Mouse (Mus musculus) heart, postnatal 14 days (tissue): ENCODE results near the gene Itga3. TPM values are rescaled to one million over a fixed set of nuclear protein-coding genes. Genes with fewer than 3 reads are reported as not detected.
"Not testable (repeated sequence)": the region's sequence is repeated elsewhere in the genome, so short reads cannot be mapped to it uniquely, and the experiment has no call there.

ENCODE experiments used
- DNase-seq, 2 experiments: peaks; one replicate each; pipeline ENCODE4 v3.0.0; 2021 to 2022
- intact Hi-C: fragments of 180-260 bp; cut with DNase I; formaldehyde crosslinking; loops from one replicate; pipeline ENCODE4 v1.15.1; 2025
- total RNA-seq, 2 experiments: library from RNA; stranded (reverse); gene quantifications; 2 replicates each; pipeline ENCODE4 v1.2.3; 2021

The Itga3 gene
- total RNA-seq, 2 experiments from 2014 or later = 13.5 to 15.6 TPM

- no peak for DNase-seq
- intact Hi-C loops = no loop called here
These were observed 37.6 kb downstream of the Itga3 start for GRCm38 (mm10) chr11:95038818-95039655.

GRCm38 (mm10) chr11:95038156-95038817 lies 38.3 kb downstream of the Itga3 start:
- DNase-seq = no peak
- intact Hi-C loops = no loop called here

- DNase-seq = no peak
These were observed 39.3 kb downstream of the Itga3 start for GRCm38 (mm10) chr11:95037306-95037705.

GRCm38 (mm10) chr11:95036521-95036920 lies 40.1 kb downstream of the Itga3 start:
- no peak for DNase-seq
- intact Hi-C loops = no loop called here

More at GRCm38 (mm10) chr11:95037306-95037705, 39.3 kb downstream of the Itga3 start:
- intact Hi-C loops = no loop called here

- DNase-seq = no peak
- intact Hi-C loops = no loop called here
These were observed 41.7 kb downstream of the Itga3 start for GRCm38 (mm10) chr11:95034902-95035301.

DNA sequence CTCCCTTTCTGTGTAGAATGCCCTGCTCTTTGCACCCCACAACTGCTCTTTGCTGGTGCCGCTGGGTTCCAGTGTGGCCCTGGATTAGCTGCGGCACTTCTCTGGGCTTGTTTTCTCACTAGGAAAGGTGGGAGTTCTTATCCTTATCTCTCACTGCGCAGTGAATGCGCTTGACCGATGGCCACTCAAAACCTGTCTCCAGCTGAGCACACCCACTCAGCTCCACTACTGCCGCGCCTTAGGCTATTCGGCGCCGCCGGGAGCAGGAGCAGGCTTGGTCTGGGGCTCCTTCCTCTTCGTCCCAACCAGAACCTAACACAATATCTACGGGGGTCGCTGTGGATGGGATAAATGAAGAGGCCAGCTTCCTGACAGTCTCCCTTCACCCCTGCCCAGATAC lies 43.0 kb downstream of the Itga3 start:
- intact Hi-C loops = no loop called here

GRCm38 (mm10) chr11:95032945-95033344 lies 43.7 kb downstream of the Itga3 start:
- intact Hi-C loops = no loop called here

More for the DNA sequence above, 43.0 kb downstream of the Itga3 start:
- DNase-seq = no peak

DNA sequence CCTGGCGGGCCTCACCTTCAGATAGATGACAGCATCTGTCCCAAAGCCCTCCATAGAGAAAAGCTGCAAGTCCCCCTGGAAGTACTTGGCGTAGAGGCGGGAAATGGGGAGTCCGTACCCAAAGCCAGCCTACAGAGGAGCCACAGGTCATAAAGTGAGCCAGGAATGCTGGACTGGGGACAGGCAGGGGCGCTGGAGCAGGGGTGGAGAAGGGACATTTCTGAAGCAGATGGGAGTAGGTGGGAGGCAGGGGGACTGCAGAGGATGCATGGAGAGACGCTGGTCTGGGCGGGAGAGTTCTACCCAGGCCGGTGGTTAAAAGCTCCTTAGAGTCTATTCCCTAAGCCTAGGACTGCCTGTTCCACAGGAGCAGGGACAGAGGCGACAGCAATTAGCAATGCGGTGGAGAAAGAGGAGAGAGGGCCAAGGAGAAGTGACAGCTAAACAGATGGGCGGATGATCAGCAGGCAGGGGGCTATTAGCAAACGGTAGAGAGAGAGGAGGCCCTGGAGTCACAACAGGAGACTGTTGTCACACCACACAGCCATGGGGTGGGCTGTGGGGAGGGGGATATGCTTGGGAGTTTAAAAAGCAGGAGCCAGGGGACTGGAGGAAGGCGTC lies 48.6 kb downstream of the Itga3 start:
- intact Hi-C loops = no loop called here
- no peak for DNase-seq

More at GRCm38 (mm10) chr11:95032945-95033344, 43.7 kb downstream of the Itga3 start:
- DNase-seq = no peak

DNA sequence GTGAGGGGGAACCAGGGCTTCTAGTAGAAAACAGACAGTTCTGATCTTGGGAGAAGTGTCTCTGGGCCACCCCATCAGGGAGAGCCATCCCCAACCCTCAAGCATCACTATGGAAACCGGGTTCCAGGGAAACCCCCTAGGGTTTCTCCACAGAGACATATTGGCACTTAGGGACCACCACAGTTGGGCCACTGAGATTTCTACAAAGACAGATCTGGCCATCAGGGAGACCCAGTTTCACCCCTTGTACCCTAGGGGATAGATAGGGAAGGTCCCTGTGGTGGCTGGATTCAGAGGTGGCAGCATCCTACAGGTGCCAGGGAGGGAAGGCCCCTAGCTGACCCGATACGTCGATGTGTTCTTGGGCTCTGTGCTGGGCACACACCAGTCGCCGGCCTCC lies 49.8 kb downstream of the Itga3 start:
- DNase-seq = no peak
- intact Hi-C loops = no loop called here

DNA sequence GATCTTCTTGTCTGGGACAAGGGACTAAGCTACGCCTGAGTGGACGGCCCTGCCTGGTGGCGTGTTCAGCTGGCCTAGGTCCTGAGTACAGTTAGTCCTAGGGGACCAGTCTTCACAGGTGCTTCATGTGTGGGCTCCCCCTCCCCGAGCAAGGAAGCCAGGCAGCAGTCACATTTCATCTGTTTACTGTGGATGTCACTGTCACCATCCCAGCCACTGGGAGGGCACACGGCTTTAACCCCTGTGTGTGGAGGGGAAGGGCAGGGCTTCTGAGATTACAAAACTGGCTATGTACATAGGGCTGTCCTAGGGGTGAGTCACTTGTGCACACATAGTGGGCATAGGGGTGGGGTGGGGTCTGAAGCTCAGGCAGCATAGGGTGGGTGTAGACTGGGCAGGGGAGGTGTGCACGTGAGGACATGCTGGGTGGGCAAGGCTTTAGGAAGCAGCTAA lies 50.5 kb downstream of the Itga3 start:
- intact Hi-C loops = no loop called here

DNA sequence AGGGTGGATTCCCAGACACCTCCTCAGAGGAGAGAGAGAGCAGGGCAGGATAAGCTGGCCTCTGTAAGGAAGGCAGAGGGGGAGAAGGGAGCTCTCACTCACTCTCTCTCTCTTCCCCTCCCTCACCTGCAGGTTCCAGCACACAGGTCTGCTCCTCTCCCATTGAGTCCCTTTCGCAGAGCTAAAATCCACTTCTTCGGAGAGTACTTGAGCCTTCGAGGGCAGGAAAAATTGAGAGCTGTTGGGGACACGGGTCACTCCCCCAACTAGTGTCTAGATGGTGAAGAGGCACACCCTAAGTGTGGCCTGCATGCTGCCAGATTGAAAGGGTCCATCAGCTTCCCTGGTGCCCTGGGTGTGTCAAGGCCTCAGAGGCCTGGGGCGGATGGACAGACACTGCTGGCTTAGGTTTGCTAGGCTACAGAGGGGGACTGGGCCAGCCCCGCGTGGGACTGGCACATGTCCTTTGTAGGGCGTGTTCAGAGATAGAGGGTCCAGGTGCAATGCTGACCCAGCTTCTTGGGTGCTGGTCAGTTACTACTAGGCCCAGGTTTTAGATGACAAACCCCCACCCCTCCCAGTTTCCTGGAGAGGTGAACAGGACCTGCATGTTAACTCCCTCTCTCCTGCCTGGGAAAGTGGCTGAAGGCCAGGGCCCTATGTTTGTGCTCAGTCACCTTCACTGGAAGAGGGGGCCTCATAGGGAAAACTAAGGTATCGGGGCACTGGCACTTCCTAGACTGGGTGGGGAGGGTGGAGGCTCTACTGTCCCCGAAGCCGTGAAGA lies 51.2 kb downstream of the Itga3 start:
- intact Hi-C loops = no loop called here
- no peak for DNase-seq

More for the DNA sequence above, 50.5 kb downstream of the Itga3 start:
- DNase-seq = no peak

GRCm38 (mm10) chr11:95024439-95025184 lies 52.0 kb downstream of the Itga3 start:
- no peak for DNase-seq
- intact Hi-C loops = no loop called here

DNA sequence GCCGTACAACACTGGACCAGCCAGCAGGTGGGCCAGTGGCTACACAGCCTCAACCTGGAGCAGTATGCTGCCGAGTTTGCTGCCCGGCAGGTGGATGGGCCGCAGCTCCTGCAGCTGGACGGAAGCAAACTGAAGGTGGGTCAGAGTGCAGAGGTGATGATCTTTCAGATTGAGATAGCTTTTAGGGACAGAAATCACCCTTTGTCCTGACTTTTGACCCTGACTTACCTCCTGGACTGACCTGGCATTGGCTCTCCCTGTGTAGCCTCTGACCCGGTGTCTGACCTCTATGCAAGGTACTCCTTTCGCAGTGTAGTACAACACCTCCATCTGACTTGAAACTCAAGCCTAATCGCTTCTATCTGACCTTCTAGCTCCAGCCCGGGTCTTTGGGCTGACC lies 53.1 kb downstream of the Itga3 start:
- DNase-seq = no peak

DNA sequence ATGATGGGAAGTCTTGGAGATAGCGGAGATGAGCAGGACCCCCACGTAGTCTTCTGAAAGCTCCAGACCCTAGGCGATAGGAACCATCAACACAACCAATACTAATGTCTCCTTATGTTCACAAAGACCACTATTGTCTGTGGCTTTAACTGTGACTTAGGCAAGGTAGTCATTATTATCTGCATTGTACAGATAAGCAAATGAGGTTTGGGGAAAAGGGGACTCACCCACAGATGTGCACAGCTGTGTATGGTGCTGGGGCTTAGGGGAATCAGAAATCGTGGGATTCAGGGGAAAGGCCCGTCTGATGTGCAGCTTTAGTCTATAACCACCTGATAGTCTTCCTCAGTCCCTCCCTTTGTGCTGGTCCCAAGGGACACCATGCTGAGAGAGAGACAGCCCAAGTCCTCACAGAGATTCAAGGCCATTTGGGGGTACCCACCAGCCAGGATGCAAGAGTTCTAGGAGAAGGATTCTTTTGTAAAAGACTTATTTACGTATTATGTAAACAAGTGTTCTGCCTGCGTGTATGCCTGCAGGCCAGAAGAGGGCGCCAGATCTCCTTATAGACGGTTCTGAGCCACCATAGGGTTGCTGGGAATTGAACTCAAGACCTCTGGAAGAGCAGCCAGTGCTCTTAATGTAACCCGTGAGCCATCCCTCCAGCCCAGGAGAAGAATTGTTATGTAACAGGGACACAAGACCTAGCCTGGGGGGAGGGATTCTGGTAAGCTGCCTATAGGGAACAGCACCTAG lies 54.2 kb downstream of the Itga3 start:
- no peak for DNase-seq
- intact Hi-C loops = no loop called here

More for the DNA sequence above, 53.1 kb downstream of the Itga3 start:
- intact Hi-C loops = no loop called here

GRCm38 (mm10) chr11:95015484-95015883 lies 61.1 kb downstream of the Itga3 start:
- no peak for DNase-seq
- intact Hi-C loops = no loop called here

DNA sequence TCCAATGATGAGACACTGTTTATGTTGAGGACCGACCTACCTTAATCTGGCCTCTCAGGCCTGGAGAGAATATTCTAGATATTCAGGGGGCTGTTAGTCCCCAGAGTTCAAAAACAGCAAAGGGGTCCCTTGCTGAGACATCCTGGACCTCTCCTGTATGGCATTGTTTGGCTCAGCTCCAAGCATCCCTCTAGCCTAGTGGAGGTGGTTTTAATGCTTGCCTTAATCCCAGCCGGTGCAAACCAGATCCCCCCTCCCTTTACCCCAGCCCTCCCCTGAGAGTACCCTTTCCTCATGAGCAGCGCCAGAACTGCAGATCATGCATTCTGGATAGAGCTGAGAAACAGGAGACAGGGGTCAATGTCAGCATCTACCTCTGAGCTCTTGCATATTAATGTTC lies 64.1 kb downstream of the Itga3 start:
- intact Hi-C loops = no loop called here
- no peak for DNase-seq

GRCm38 (mm10) chr11:95012075-95012474 lies 64.5 kb downstream of the Itga3 start:
- no peak for DNase-seq
- intact Hi-C loops = no loop called here

- intact Hi-C loops = no loop called here
- DNase-seq = no peak
These were observed 65.2 kb downstream of the Itga3 start for GRCm38 (mm10) chr11:95011416-95011815.

DNA sequence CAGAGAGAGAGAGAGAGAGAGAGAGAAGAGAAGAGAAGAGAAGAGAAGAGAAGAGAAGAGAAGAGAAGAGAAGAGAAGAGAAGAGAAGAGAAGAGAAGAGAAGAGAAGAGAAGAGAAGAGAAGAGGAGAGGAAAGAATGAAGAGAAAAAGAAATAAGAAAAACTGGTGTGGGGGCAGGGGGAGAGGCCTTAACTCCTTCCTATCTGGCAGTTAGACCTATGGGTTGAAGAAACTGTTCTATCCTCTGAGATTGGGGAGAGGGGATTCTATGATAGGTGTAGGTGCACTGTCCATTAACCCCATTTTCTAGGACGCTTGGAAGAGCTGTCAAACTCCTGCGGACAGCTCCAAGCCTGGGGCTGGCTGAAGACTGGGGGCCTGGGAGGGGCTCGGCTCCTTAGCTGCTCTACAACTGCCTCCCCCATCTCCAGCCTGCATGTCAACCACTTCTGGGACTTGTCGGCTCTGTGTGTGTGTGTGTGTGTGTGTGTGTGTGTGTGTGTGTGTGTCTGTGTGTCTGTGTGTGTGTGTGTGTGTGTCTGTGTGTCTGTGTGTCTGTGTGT lies 65.7 kb downstream of the Itga3 start:
- DNase-seq, intact Hi-C loops: not testable (repeated sequence)
